Mouse (Mus musculus) heart, adult 9 months (tissue): ENCODE data around the gene Vps35l.

Experiments used
- DNase-seq, 2 experiments: peaks; one replicate each; pipeline ENCODE4 v3.0.0; 2022; ENCODE audit warnings: low spot score in 2 of 2

Gene Vps35l

GRCm38 (mm10) chr7:118739975-118740531 is at the start of gene Vps35l:
Vps35l (plus strand) TSS chr7:118740226.
- DNase-seq: peak; percentile 76 to 83

GRCm38 (mm10) chr7:118691287-118691686 is 48.7 kb upstream of the Vps35l start:
- no peak for DNase-seq

DNA sequence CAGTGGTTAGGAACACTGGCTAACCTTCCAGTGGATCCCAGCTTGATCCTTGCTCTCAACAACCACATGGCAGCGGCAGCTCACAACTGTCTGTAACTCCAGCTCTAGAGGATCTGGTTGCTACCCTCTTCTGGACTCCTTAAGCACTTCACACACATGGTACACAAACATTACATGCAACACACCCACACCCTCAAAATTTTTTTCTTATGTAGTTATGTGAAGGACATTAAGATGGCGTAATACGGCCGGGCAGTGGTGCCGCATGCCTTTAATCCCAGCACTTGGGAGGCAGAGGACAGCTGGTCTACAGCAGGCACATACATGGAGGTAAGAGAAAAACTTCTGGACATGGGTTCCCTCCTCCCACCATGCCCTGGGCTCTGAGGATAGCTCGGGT is 43.9 kb upstream of the Vps35l start:
- no peak for DNase-seq

- no peak for DNase-seq
Observed at GRCm38 (mm10) chr7:118697168-118697567, 42.9 kb upstream of the Vps35l start.

DNA sequence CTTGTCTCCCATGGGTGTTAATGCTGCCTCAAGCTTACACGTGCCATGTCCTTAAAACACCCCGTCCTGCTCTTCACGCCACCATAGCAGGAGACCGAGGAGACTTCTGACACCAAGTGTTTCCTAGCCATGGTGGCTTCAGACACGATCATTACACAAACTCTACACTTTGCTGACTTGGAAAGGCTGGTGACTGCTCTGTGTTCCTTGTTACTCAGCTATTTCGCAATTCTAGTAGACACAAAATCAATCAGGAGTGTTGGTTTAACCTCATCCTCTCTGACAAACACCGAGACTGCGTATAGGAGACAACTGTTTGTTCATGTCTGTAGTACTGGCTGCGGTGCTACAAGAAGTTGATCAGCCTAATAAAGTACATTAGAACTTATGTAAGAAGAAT is 41.1 kb upstream of the Vps35l start:
- no peak for DNase-seq

GRCm38 (mm10) chr7:118703144-118703561 is 36.9 kb upstream of the Vps35l start:
- DNase-seq: no peak

DNA sequence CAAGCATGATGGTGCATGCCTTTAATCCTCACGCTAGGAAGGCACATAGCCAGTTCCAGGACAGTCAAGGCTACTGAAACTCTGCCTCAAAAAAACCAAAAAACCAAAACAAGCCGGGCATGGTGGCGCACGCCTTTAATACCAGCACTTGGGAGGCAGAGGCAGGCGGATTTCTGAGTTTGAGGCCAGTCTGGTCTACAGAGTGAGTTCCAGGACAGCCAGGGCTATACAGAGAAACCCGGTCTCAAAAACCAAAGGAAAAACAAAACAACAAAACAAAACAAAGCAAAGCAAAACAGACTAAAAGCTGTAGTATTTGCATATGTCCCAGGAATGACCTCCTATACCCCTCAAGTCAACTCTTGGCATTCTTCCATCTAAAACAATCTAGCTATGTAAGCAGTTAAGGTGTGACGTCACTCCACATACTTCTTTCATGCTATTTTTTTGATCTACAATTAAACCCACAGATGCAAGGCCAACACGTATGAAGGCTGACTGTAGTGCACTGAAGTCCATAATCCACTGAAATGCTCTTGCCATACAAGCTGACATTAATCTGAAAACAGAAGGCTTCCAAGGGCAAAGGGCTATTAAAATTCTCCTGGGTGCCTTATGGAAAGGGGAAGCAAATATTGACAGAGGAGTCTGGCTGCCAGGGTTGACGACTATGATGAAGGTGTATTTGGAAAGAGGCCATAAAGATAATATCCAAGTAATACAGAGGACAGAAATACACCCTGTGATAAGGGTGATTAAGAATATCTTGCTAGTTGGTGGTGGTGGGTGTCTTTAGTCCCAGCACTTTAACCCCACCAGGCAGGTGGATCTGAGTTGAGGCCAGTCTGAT is 35.8 kb upstream of the Vps35l start:
- DNase-seq: no peak

- peak; percentile 91 to 92 for DNase-seq
Observed at GRCm38 (mm10) chr7:118705101-118705961, 34.7 kb upstream of the Vps35l start, which contains the start of gene Gde1. Gde1 (minus strand) TSS chr7:118705778.

DNA sequence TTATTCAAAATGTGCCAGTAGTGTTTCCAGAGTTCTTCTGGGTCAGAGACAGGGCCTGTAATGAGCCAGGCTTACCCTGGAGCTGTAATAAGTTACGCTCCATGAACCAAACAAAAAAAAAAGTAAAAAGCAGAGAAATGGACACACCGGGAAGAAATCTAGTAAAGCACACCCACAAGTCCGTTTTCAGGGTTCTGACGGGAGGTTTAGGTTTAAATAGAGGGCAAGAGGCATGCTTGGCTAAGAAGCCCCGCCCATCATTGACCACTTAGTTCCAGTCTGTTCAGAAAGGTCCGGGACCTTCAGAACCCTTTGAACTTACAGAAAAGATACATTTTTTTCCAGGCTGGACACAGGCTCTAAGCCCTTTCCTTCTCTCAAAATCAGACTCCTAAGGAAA is 34.0 kb upstream of the Vps35l start:
- no peak for DNase-seq

- DNase-seq: no peak
Observed at GRCm38 (mm10) chr7:118706488-118706887, 33.5 kb upstream of the Vps35l start.

DNA sequence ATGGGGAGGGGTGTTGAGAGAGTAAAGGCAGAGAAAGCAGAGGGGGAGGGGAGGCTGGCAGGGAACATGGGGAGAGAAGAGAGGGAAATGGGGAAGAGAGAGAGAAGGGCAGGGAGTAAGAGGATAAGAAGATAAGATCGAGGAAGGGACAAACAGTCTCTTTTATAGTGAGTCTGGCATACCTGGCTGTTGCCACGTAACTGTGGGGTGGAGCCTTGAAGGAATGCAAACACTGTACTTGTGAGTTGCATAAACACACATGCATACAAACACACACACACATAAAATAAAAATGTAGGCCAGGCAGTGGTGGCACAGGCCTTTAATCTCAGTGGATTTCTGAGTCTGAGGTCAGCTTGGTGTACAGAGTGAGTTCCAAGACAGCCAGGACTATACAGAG is 32.8 kb upstream of the Vps35l start:
- no peak for DNase-seq

GRCm38 (mm10) chr7:118708002-118708401 is 32.0 kb upstream of the Vps35l start:
- DNase-seq: no peak

GRCm38 (mm10) chr7:118710776-118711175 is 29.2 kb upstream of the Vps35l start:
- DNase-seq: no peak

GRCm38 (mm10) chr7:118712228-118713173 is 27.5 kb upstream of the Vps35l start, which contains the start of gene Ccp110:
Ccp110 (plus strand) TSS chr7:118712552.
- peak; percentile 96 for DNase-seq

GRCm38 (mm10) chr7:118714873-118715272 is 25.2 kb upstream of the Vps35l start:
- no peak for DNase-seq

GRCm38 (mm10) chr7:118718066-118718465 is 22.0 kb upstream of the Vps35l start:
- no peak for DNase-seq

GRCm38 (mm10) chr7:118723927-118724326 is 16.1 kb upstream of the Vps35l start:
- DNase-seq: no peak

- DNase-seq: no peak
Observed at GRCm38 (mm10) chr7:118725459-118725858, 14.6 kb upstream of the Vps35l start.

- DNase-seq: no peak
Observed at GRCm38 (mm10) chr7:118728846-118729587, 11.0 kb upstream of the Vps35l start.

DNA sequence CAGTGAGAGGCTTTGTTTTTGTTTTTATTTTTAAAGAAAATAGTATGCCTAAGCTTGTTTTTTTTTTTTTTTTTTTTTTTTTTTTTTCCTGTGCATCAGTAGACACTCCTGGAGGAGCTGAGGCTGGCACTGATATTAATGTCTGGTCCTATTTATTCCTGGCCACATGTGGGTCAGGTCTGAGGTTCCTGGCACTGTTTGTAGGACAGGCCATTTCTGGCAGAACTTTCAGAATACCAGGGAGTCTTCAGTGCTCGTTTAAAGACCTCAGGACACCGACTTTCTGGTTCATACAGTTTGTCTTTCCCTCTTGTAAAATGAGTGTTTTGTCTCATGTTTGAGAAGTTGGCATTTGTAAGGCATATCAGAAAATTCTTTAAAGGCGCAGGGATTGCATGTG is 8.2 kb upstream of the Vps35l start:
- DNase-seq: no peak
